33 mouse cellular contexts compared by ENCODE assay signal in the genomic region with DNA sequence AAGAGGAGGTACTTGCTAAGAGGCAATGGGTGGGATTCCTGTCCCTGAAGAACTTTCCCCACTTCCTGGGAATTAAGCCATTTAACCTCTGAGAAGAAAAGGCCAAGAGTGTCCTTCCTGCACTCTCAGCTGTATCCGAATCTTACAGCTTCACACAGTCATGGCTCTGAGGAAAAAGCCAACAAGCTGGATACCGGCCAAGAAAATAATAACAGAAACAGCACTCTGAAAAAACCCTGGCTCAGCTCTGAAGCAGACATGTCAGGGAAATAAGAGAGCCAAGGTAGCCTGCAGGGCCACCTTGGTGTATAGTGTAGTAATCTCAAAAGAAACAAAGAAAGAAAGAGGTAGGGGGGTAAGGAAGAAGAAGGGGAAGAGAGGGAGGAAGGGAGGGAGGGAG. TPM values are rescaled to one million over a fixed set of nuclear protein-coding genes. Genes with fewer than 3 reads are reported as not detected.
DNase-seq lines count a peak whose midpoint lies in the region; ATAC-seq and TF ChIP-seq lines count a peak whose summit lies in the region.
"Had no signal": no experiment of that assay in that cellular context is flagged by ENCODE, and none has a peak within 500 bp of the region (broad histone marks: within the 10 kb centered on the region; RNA-seq: fewer than 3 reads in every experiment).

No protein-coding gene starts in this region.

- no peak for TF ChIP-seq POLR2A in limb, embryonic 14.5 days (IDR thresholded peaks at IDR 0.05; ENCODE audit: borderline replicate concordance, extremely low read depth, insufficient read depth, insufficient read length)

- H3K27ac ChIP-seq in limb, embryonic 14.5 days (replicated peaks; ENCODE audit: low read depth, low read length), result no peak overlapping the region
- H3K27ac ChIP-seq in limb, embryonic 10.5 days, result no peak overlapping the region
- H3K27ac ChIP-seq: embryonic facial prominence, embryonic 15.5 days; forebrain, embryonic 13.5 days; heart, embryonic 10.5 days; heart, embryonic 15.5 days; hindbrain, embryonic 15.5 days; kidney, embryonic 15.5 days; layer of hippocampus, adult 2 months; limb, embryonic 15.5 days; liver, embryonic 13.5 days; midbrain, embryonic 10.5 days; neural tube, embryonic 12.5 days; stomach, postnatal 0 days had no signal

- H3K4me1 ChIP-seq in limb, embryonic 14.5 days (ENCODE audit: control insufficient read depth, insufficient read depth, low read length), result no peaks in the 10 kb centered on the region
- no peaks in the 10 kb centered on the region for H3K4me1 ChIP-seq in limb, embryonic 10.5 days
- H3K4me1 ChIP-seq: embryonic facial prominence, embryonic 15.5 days; forebrain, embryonic 13.5 days; heart, embryonic 10.5 days; heart, embryonic 15.5 days; hindbrain, embryonic 15.5 days; kidney, embryonic 15.5 days; limb, embryonic 15.5 days; liver, embryonic 13.5 days; neural tube, embryonic 12.5 days had no signal

- H3K4me3 ChIP-seq in limb, embryonic 14.5 days (replicated peaks; ENCODE audit: low read length), result no peak overlapping the region
- H3K4me3 ChIP-seq in limb, embryonic 10.5 days, result no peak overlapping the region
- H3K4me3 ChIP-seq: embryonic facial prominence, embryonic 15.5 days; forebrain, embryonic 13.5 days; heart, embryonic 10.5 days; heart, embryonic 15.5 days; hindbrain, embryonic 15.5 days; kidney, embryonic 15.5 days; layer of hippocampus, adult 2 months; limb, embryonic 15.5 days; liver, embryonic 13.5 days; midbrain, embryonic 10.5 days; myocyte; neural tube, embryonic 12.5 days had no signal

- 37% methylated on average over 2 of the region's 2 CpGs for WGBS in limb, embryonic 14.5 days
- whole genome bisulfite sequencing in limb, embryonic 10.5 days, result 78% methylated on average over 2 of the region's 2 CpGs

- no peaks in the 10 kb centered on the region for H3K9me3 ChIP-seq in limb, embryonic 14.5 days (ENCODE audit: control insufficient read depth, low read length)
- H3K9me3 ChIP-seq in limb, embryonic 10.5 days (replicated peaks), result no peaks in the 10 kb centered on the region
- H3K9me3 ChIP-seq: embryonic facial prominence, embryonic 15.5 days; forebrain, embryonic 13.5 days; heart, embryonic 10.5 days; heart, embryonic 15.5 days; hindbrain, embryonic 15.5 days; kidney, embryonic 15.5 days; limb, embryonic 15.5 days; liver, embryonic 13.5 days; midbrain, embryonic 10.5 days; neural tube, embryonic 12.5 days had no signal

- H3K36me3 ChIP-seq in limb, embryonic 14.5 days (ENCODE audit: control insufficient read depth, insufficient read depth, low read length), result no peaks in the 10 kb centered on the region
- H3K36me3 ChIP-seq in limb, embryonic 10.5 days, result no peaks in the 10 kb centered on the region
- H3K36me3 ChIP-seq: embryonic facial prominence, embryonic 15.5 days; heart, embryonic 10.5 days; heart, embryonic 15.5 days; hindbrain, embryonic 15.5 days; kidney, embryonic 15.5 days; limb, embryonic 15.5 days; liver, embryonic 13.5 days; midbrain, embryonic 10.5 days; neural tube, embryonic 12.5 days had no signal

- ATAC-seq in limb, embryonic 14.5 days (ENCODE audit: low FRiP score, low read depth), result no peak
- no peak for ATAC-seq in megakaryocyte-erythroid progenitor cell, adult 5-6 weeks (replicated peaks; ENCODE audit: low FRiP score, low TSS enrichment, poor library complexity, severe bottlenecking)
- ATAC-seq: activated CD4-positive, CD25-positive, alpha-beta regulatory T cell, adult 4 months; forebrain, embryonic 13.5 days had no signal

- H3K27me3 ChIP-seq in limb, embryonic 14.5 days (ENCODE audit: control insufficient read depth, insufficient read depth, low read length), result peaks cover 10% of the 10 kb centered on the region; the same call in 1 of the 2 replicates
- peaks cover 15% of the 10 kb centered on the region; the same call in 1 of the 2 replicates for H3K27me3 ChIP-seq in limb, embryonic 10.5 days (ENCODE audit: low read depth, poor library complexity, severe bottlenecking)
- H3K27me3 ChIP-seq: forebrain, embryonic 13.5 days; hindbrain, embryonic 15.5 days; neural tube, embryonic 12.5 days had no signal

- DNase-seq in cerebellum, postnatal 10 days, result peak; percentile 52 to 65
- no peak for DNase-seq in cerebellum, adult 8-10 months
- DNase-seq in limb, embryonic 14.5 days (ENCODE audit: low spot score), result peak; percentile 19
- no peak for DNase-seq in limb, embryonic 10.5 days (ENCODE audit: low spot score)
- DNase-seq in brain, adult 2 months (ENCODE audit: low read depth, low spot score), result peak; percentile 51
- peak; percentile 26 to 34 for DNase-seq in cerebellum, postnatal 25 days
- DNase-seq: adrenal gland, adult 8-10 months; B cell, adult 2 months; gastrocnemius, postnatal 25 days; kidney, adult 18-20 months; kidney, postnatal 25 days; liver, embryonic 13.5 days; lung, adult 2 months; lung, postnatal 14 days; right cerebral cortex, postnatal 4 days; thymus, adult 18-20 months; thymus, postnatal 25 days had no signal

- H3K4me2 ChIP-seq in limb, embryonic 14.5 days (replicated peaks; ENCODE audit: low read depth, low read length, severe bottlenecking), result no peak overlapping the region
- H3K4me2 ChIP-seq: embryonic facial prominence, embryonic 15.5 days; forebrain, embryonic 13.5 days; heart, embryonic 15.5 days; hindbrain, embryonic 15.5 days; kidney, embryonic 15.5 days; limb, embryonic 15.5 days; liver, embryonic 13.5 days; neural tube, embryonic 12.5 days had no signal

- no peak overlapping the region for H3K9ac ChIP-seq in limb, embryonic 14.5 days (ENCODE audit: low read depth, low read length, severe bottlenecking)
- H3K9ac ChIP-seq: embryonic facial prominence, embryonic 15.5 days; forebrain, embryonic 13.5 days; heart, embryonic 15.5 days; hindbrain, embryonic 15.5 days; kidney, embryonic 15.5 days; limb, embryonic 15.5 days; liver, embryonic 13.5 days; neural tube, embryonic 12.5 days had no signal

RNA-seq across cellular contexts. Expression of a gene that starts 6.4 kb away (rescaled TPM):
- 9.9 and 10.7 TPM in 2 replicates for polyA plus RNA-seq in limb, embryonic 14.5 days (2012; rRNA removed)
- polyA plus RNA-seq in limb, embryonic 14.5 days (2014; fragmentation: Nextera tagmentation; extraction: Ambion mirVana), result 3.4 and 3.9 TPM in 2 replicates
- 1.1 and 1.6 TPM in 2 replicates for polyA plus RNA-seq in limb, embryonic 10.5 days (2016; fragmentation: Nextera tagmentation; extraction: Ambion mirVana)
- not detected in 2 replicates for total RNA-seq in megakaryocyte-erythroid progenitor cell, adult 5-6 weeks (2014; fragmentation: Nextera tagmentation)
- total RNA-seq in megakaryocyte-erythroid progenitor cell, adult 5-6 weeks (2017), result not detected in 2 replicates
- total RNA-seq: common myeloid progenitor, adult 5-6 weeks had no signal
- polyA plus RNA-seq: spleen, adult 2 months had no signal

Comparison
In these comparisons a context has a peak if more than half of its experiments do, and no peak if none do; other contexts are left out.
1. DNase-seq: peak in cerebellum, postnatal 10 days (2 of 2), limb, embryonic 14.5 days (single experiment), brain, adult 2 months (single experiment) and cerebellum, postnatal 25 days (2 of 2); none in cerebellum, adult 8-10 months (single experiment) and limb, embryonic 10.5 days (single experiment).